Mouse (Mus musculus): Measurements from ENCODE around the gene Gas1.

The Gas1 gene

DNA sequence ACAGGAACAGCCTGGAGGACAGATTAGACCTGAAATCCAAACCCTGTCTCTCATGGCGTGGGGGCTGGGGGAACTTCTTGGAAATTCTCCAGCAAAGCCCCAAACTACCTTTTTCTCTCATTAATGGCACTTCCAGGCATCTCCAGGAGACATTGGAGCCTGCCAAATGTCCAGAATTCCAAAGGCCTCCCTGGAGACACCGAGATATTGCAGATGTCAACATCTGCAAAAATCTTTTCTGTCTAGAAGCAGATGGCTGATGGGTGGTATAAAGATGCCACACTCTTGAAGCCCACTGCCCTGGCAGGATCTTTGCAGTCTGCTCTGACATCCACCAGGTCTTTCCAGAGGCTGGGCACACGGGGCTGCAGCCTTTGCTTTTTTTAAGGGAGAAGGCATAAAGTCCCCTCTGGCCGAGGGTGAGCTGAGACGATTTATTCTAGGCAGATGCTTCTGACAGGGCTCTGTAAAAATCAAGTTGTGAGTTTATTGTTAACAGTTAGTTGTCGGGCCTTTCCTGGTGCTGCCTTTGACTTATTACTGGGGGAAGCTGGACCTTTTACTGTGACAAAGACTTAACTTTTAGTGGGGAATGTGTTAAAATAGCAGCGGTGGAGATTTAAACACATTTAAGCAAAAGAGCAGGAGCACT, 4.7 kb downstream of the Gas1 start:
- DNase-seq = no peak

DNA sequence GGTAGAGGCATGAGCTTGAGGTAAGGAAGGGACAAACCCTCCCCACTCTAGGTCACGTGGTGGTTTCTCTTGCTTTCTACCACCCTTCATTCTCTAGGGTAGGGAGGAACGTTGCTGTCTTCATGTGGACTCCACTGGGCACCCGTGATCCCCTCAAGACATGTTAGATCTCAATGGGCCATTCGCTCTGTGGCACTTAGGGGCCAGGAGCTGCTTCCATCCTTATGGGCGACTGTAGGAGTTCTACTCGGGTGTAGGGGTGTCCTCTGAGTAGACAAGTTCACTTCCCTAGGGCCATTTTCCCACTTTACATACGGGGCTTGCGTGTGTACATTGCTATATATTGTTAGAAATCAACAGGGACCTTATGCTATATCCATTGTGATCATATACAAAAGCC, 5.4 kb downstream of the Gas1 start:
- DNase-seq = no peak

DNA sequence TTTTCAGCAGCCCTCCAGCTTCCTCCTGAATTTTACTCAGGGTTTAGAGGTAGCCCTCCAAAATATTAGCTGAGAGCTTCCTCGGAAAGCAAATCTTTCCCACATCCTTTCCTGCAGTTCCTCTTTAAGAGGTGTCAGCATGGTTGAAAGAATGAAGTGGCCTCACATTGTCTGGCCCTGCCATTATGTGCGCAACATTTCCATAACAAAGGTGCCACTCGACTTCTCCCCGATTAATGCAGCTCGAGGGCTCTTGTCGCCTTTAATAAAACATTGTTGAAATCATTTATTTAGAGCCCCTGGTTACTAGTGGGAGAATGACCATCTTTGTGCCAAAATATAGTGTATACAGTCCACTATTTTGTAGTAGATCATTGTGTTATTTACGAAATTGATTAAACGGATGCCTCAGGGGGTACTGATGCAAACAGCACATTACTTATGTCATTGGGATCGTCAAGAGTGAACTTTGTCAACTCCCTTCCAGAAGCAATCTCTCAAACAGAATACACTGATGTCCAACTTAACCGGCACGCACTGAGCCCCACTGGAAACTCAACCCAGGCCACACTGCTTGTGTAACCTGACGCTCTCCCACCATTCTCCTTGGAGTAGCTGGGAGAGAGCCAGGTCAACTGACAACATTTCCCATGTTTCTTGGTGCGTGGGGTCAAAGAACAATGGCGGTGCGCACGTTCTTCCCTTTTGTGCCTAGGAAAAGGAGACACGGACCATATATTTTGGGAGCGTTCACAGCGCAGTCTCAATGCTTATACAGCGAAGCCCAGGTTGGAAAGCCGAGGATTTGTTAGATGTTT, 6.1 kb downstream of the Gas1 start:
- DNase-seq = no peak

DNA sequence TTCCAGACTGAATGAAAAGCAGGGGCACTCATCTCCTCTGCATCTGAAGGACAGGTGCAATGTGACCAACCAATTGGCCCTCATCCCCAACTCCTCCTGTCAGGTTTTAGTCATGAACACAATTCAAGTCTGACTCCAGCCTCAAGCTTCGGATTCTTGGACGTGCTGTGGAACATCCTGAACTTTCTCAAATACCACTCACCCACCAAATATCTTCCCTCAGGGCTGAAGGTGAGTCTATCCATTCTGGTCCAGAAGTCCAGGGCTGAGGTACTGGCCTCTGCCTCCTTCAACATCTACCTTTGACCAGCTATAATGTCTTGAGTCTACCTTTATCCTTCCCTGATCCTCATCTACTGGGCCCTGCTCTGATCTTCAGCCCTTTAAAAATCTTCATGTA, 8.1 kb downstream of the Gas1 start:
- DNase-seq = no peak

DNA sequence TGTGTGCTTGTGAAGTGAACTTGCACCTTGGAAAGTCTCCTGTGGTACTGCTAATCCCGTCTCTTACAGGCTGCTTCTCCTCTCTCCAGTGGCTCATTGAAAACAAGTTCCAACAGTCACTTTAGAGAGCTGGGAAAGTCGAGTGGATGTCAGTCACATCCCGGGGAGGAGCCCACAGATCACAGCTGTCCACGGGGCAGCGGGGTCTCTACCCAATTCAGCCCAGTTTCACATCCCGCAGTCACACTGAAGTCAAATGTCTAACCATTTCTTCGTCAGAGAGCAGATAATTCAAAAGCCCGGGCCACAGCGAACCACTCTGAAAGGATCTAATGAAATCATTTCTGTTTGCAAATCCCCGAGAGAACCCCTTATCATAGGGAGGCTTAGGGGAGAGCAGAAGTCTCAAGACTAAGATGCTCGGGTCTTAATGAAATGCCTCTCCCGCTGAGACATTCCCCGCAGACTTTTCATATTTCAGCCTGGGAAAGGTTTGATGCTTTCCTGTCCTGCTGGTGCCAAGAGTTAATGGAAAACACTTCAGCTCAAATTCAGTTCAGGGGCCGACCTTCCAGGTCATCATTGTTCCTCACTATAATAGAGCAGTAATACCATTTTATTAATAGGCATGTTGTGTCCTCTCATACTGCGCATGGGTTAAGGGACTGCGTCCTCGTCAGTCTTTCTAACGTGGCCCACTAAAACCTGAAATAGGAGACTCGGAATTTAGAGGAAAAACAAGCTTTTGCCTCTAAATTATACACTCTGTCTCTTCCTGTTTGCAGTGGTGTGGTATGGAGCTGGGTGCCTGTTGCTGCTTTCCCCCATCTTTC, 20.7 kb downstream of the Gas1 start:
- DNase-seq = no peak

DNA sequence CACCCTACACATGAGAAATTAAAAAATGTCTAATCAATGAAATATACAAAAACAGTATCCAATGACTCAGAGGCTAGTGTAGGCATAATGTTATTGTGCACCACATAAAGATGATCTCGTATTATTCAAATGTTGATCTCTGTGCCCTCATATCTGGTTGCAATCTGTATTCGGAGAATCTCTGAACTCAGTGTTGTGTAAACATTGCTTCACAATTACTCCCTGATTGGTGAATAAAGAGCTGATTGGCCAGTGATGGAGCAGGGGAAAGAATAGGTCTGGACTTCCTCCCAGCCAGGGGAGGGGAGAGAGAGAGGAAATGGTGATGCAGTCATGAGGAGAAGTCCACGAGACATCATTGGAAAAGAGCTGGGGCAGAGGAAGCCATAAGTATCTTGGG, 23.0 kb downstream of the Gas1 start:
- no peak for DNase-seq

DNA sequence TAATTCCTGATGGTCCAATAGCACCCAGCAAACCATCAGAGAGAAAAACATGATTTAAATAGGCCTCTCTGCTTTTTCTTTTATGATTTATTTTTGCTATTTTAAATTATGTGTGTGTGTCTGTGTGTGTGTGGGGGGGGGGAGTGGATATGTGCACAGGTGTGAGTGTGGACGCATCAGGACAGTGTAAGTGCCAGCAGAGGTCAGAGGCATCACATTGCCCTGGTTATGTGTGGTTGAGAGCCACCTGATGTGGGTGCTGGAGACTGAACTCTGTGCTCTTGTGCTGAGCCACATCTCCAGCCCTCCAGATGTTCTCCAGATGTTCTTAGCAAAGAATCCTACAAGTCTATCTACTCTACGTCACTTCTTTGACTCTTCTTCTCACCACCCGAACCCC, 28.9 kb downstream of the Gas1 start:
- no peak for DNase-seq

DNA sequence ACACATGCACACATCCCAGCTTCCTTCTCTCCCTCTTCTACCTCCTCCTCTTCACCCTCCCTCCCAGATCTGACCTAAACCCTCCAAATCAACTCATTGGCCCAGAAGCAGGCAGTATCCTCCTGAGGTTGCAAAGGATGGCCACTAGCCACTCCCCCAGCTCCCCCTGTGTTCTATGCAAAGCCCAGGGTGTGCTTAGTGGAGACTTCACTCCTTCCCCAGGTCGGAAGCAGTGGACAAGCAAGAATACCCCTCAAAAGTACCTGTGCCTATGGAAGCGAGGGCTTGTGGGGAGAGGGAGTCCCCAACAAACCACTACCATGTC, 29.3 kb downstream of the Gas1 start:
- DNase-seq = no peak

DNA sequence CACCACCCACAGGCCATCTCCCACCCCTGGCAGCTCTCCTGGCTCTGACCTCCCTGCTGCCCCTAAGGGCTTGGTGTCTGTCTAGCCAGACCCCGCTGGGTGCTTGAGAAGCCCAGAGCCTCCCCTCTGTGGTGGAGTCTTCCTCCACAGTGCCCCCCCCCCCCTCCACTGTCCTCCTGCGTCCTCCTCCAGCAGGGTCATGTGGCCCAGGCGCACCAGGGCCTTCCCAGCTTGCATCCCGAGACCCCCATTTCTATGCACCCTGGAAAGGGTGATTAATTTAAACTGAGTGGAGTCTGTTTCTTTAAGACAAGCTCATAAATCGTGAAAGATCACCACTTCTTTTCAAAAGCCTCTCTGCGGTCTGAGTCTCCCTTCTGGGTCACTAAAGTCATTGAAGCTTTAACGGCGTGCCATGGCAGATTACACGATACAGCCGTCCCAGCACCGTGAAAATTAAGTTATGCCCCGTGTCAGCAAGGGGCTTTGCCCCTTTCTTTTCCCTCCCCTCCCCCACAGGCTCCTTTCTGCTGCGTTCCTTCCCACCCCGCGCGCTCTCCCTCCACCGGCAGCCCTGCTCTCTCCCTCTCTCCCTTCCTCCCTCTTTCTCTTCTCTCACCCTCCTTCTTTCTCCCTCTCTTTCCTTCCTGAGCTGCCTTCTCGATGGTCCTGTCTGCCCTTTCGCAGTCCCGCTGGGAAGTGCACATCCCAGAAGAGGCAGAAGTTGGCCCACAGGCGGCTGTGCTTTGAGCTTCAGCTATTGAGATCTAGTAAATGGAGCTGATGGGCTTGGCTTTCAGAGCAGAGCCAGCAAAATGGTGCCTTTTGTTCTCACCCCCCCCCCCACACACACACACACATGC, 29.9 kb downstream of the Gas1 start:
- no peak for DNase-seq

DNA sequence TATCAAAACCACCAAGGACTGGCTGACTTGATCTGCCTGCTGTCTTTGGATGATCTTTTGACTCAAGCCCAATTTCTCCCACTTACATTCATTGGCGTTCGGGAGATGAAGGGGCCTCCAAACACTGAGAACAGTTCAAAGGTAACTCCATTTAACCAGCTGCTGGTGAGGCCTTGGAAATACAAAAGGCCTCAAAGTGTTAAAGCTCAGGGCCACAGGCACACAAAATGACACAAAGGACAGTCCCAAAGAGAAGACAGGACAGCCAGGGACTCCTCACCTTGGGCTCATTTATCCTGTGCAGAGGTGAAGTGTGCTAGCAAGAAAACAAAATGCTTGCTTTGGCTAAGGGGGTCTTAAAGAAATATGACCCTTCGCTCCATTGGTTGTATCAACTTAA, 30.9 kb downstream of the Gas1 start:
- no peak for DNase-seq

DNA sequence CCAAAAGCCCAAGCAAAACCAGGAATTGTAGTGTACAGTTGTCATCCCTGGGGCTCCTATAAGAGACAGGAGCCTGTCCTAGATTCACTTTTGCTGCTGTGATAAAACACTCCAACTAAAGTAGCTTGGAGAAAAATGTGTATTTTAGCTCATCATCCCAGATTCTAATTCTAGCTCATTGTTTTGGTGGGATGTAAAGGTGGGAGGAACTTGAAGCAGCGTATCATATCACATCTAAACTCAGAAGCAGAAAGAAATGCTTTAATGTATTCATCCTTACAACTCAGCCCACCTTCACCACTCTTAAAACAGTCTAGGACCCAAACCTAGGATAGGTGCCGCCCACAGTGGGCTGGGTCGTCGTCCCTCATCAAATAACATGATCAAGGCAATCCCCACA, 40.2 kb downstream of the Gas1 start:
- DNase-seq = no peak

DNA sequence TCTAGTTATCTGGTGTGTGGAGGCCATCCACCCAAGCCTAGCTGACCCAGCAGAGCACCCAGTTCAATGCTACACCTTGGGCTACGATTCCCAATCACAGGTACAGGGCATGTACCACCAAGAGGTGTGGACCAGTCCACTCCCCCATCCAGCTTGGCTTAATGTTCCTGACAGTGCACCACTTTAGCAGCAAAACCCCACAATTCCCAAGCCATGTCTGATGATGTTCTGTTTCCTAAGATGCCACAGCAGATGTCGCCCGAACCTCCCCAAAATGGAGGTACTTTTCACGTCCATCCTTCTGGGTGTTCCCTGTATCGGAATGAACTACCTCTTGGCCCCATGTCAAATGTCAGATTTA, 42.7 kb downstream of the Gas1 start:
- no peak for DNase-seq

DNA sequence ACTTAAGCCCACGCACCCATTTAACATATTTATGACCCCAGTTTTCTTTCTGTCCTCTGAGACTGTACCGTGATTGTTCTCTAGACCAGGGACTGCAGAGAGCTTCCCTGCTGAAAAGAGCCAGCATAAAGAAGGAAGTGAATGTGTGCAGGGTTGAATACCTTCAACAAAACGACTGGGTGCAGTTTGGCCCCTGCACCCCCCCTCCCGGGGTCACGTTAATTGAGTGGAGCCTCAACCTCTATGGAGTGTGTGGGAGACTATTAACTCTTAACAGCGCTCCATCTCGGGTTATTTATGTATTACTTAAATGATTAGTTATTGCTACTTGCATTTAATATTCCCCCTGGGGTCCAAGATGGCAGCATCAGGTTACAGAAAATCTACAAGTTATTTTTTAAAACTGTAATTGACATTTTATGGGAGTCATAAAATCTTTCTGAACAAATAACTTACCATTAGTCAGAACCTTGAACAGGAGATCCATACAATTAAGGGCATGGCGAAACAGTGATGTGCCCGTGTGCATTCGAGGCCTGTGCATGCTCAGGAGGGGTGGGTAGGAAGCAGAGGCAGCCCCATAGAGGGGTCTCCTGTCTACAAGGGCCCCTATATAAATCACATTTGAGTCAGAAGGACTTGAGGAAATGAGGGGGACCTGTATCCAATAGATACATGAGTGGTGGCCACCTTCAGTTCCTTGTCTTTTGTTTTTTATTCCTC, 43.3 kb downstream of the Gas1 start:
- no peak for DNase-seq

DNA sequence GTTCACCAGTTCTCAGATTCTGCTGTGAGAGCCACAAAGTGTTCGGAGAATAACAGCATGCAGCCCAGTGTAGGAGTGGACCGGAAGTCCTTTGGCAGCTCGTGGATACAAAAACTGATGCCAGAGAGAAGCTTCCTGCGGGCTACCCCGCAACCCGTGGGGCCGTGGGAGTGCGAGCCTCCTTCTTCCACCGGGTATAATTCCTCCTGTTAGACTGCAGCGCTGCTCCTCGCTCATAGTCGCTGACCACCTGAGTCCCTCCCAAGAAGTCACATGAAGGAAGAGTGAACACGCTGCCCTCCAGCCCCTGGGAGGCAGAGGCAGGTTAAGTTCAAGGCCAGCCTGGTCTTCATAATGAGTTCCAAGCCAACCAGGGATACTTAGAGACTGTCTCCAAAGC, 45.4 kb downstream of the Gas1 start:
- no peak for DNase-seq

DNA sequence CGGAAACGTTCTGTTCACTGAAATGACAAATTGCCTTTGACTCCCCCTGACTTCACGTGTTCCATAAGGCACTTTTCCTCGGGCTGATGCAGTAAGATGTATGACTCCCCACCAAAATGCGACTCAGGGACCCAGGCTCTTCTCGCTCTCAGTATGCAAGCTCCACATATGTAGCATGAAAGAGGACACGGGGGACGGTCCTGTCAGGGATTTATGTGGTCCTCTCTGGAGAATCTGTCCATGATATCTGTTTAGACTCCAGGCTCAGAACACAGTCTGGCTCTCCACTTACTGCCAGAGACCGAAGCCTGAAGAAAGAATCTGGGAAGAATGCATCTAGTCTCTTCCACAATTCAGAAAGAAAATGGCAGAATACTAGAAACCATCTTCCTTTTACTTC, 47.6 kb downstream of the Gas1 start:
- no peak for DNase-seq

DNA sequence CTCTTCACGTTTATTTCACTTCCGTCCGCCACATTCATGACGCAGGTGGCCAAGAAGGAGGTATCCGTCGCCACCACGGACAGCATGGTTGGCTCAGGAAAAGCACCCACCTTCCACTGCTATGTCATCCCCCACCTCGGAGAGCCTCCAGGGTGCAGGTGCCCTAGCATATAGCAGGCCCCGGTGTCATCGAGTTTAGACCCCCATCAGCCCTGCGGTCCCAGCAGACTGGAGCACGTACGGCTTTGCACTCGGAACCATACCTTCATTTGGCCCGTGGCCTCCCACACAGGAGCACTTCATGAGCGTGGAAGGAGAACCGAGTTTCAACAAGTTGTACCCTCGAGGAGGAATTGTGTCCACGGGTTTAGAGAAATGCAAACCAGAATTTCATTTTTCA, 50.8 kb downstream of the Gas1 start:
- DNase-seq = no peak

DNA sequence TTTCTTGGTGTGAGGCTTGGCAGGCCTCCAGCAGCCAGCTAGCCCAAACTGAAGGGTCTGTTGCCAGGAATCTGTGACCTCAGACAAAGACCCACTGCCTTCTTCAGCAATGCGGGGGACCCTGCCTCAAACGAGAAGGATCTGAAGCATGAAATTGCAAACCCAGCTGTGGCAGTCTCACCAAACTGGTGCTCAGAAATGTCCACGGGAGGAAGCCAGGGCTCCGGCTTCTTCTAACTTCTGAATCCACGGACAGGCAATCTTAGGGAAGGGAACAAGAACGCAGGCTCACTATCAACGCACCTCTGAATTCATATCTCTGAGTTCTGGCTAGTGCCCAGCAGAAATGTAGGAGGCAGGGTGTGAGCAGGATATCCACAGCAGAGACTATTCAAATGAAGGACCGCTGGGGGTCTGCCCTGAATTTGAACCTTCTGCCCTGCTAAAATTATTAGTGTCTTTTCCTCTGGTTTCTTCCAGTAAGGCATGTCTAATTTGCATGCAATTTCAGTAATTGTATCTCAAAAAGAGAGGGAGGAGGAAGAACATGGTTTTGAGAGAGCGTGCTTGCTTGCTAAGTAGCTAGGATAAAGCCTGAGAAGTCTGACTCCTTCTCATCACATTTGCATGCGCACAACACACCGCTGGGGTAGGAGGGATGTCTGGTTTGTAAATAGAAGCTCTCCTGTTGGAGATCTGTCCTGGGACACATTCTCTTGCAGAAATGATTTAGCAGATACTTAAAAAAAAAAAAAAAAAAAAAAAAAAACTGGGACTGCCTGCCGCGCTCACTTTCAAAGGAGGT, 51.5 kb downstream of the Gas1 start:
- no peak for DNase-seq

DNA sequence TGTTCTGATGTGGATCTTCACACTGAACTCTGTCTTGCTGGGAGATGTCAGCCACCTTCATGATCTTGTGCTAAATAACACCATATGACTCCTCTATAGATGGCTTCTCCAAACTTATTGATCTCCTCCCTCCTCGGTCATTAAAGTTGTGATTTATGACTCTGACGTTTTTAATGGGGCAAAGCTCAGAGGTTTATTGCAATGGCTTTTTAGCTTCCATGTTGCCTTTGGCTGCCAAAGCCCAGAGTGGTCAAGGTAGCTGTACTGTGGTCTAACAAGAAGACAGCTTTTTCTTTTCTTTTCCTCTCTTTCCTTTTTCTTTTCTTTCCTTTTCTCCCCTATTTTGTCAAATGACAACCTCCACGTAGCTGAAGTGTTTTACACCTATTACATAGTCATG, 52.1 kb downstream of the Gas1 start:
- no peak for DNase-seq

DNA sequence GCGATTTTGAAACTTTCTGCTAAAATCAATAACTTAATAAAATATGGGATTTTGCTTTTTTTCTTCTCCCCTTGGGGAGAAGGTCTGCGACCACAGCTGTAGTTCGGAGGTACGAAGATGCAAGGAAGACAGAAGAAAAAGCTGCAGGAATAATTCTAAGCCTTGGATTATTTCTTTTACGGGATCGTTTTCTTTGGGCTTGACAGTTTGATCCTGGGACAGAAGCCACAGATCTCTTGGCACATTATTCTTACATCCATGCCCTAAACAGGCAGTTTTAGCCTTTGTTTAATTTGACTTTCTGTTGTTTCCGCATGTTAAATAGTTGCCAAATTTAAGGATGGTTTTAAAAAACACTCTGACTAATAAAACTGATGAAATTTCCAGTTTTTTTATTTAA, 52.7 kb downstream of the Gas1 start:
- DNase-seq = no peak

All from spleen, adult 18-20 months (tissue).